In the genomic region with DNA sequence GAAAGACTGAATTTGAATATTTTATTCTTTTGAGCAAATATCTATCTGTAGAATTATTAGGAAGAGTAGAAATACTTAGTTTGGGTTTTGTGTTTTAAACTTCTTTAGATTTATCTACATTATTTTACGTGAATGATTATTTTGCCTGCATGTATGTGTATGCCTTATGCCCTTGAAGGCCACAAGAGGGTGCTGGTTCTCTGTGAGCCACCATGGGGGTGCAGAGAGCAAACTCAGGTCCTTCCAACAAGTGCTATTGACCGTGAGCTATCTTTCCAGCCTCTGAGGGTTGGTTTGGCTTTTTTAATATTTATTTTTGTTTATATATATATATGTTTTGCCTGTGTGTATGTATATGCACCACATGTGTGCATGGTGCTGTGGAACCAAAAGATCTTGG, we compare ENCODE assay signal across 8 mouse cellular contexts. TPM values are rescaled to one million over a fixed set of nuclear protein-coding genes. Genes with fewer than 3 reads are reported as not detected.
DNase-seq lines count a peak whose midpoint lies in the region; ATAC-seq and TF ChIP-seq lines count a peak whose summit lies in the region.
"Had no signal": no experiment of that assay in that cellular context is flagged by ENCODE, and none has a peak within 500 bp of the region (broad histone marks: within the 10 kb centered on the region; RNA-seq: fewer than 3 reads in every experiment).

No protein-coding gene starts in this region.

- H3K4me3 ChIP-seq in kidney, adult 2 months (ENCODE audit: insufficient read depth, low read depth, low read length), result no peak overlapping the region
- H3K4me3 ChIP-seq in kidney, embryonic 14.5 days (ENCODE audit: low read length), result no peak overlapping the region
- H3K4me3 ChIP-seq in bone marrow macrophage, adult 2 months (ENCODE audit: insufficient read depth, low read length), result no peak overlapping the region
- no peak overlapping the region for H3K4me3 ChIP-seq in heart, embryonic 12.5 days
- H3K4me3 ChIP-seq: embryonic facial prominence, embryonic 12.5 days had no signal

- H3K4me2 ChIP-seq in kidney, embryonic 14.5 days (replicated peaks; ENCODE audit: low read depth, low read length), result no peak overlapping the region
- no peak overlapping the region for H3K4me2 ChIP-seq in heart, embryonic 12.5 days
- H3K4me2 ChIP-seq: embryonic facial prominence, embryonic 12.5 days had no signal

- 75% methylated on average over 2 of the region's 2 CpGs for WGBS in kidney, adult 2 months
- WGBS in kidney, embryonic 14.5 days, result 86% methylated on average over 2 of the region's 2 CpGs
- WGBS in heart, embryonic 12.5 days, result 87% methylated on average over 2 of the region's 2 CpGs

- no peaks in the 10 kb centered on the region for H3K27me3 ChIP-seq in kidney, adult 2 months (replicated peaks; ENCODE audit: control insufficient read depth, insufficient read depth, low read length)
- no peaks in the 10 kb centered on the region for H3K27me3 ChIP-seq in kidney, embryonic 14.5 days (ENCODE audit: control insufficient read depth, insufficient read depth, low read length)
- no peaks in the 10 kb centered on the region for H3K27me3 ChIP-seq in heart, embryonic 12.5 days (replicated peaks)
- H3K27me3 ChIP-seq: embryonic facial prominence, embryonic 12.5 days had no signal

- no peaks in the 10 kb centered on the region for H3K4me1 ChIP-seq in kidney, adult 2 months (ENCODE audit: control insufficient read depth, insufficient read depth, low read length)
- H3K4me1 ChIP-seq in kidney, embryonic 14.5 days (ENCODE audit: control insufficient read depth, insufficient read depth, low read length), result no peaks in the 10 kb centered on the region
- H3K4me1 ChIP-seq in bone marrow macrophage, adult 2 months (ENCODE audit: control insufficient read depth, insufficient read depth, low read length), result no peaks in the 10 kb centered on the region
- peaks cover 4% of the 10 kb centered on the region; the same call in 1 of the 2 replicates for H3K4me1 ChIP-seq in heart, embryonic 12.5 days (replicated peaks)
- H3K4me1 ChIP-seq: embryonic facial prominence, embryonic 12.5 days had no signal

- H3K27ac ChIP-seq in kidney, adult 2 months (ENCODE audit: insufficient read depth, low read depth, low read length), result no peak overlapping the region
- no peak overlapping the region for H3K27ac ChIP-seq in kidney, embryonic 14.5 days (ENCODE audit: low read depth, low read length)
- no peak overlapping the region for H3K27ac ChIP-seq in bone marrow macrophage, adult 2 months (ENCODE audit: insufficient read depth, low read depth, low read length)
- H3K27ac ChIP-seq in heart, embryonic 12.5 days (ENCODE audit: poor library complexity, severe bottlenecking), result no peak overlapping the region
- H3K27ac ChIP-seq: embryonic facial prominence, embryonic 12.5 days had no signal

- H3K9me3 ChIP-seq in kidney, embryonic 14.5 days (ENCODE audit: control insufficient read depth, low read length), result no peaks in the 10 kb centered on the region
- no peaks in the 10 kb centered on the region for H3K9me3 ChIP-seq in heart, embryonic 12.5 days (replicated peaks)
- H3K9me3 ChIP-seq: embryonic facial prominence, embryonic 12.5 days had no signal

- peak; percentile 66 for TF ChIP-seq CTCF in kidney, adult 2 months (conservative IDR thresholded peaks at IDR 0.05; ENCODE audit: insufficient read depth, insufficient read length, low read depth, low read length)
- peak; percentile 32; the same call in 1 of the 2 replicates for TF ChIP-seq CTCF in bone marrow macrophage, adult 2 months (IDR thresholded peaks at IDR 0.05; ENCODE audit: low read depth, low read length)

- no peak overlapping the region for H3K9ac ChIP-seq in kidney, embryonic 14.5 days (ENCODE audit: low read depth, low read length)
- H3K9ac ChIP-seq in heart, embryonic 12.5 days, result no peak overlapping the region
- H3K9ac ChIP-seq: embryonic facial prominence, embryonic 12.5 days had no signal

- DNase-seq in kidney, adult 2 months, result peak; percentile 25
- peak; percentile 15 for DNase-seq in MEL-GATA-1-ER (ENCODE audit: extremely low read depth, low read depth)
- peak; percentile 21 for DNase-seq in kidney, postnatal 14 days
- peak; percentile 27 for DNase-seq in thymus, postnatal 14 days

- H3K36me3 ChIP-seq in kidney, adult 2 months (ENCODE audit: control insufficient read depth, insufficient read depth, low read length), result peaks cover 15% of the 10 kb centered on the region
- H3K36me3 ChIP-seq in kidney, embryonic 14.5 days (ENCODE audit: control insufficient read depth, insufficient read depth, low read length), result peaks cover 83% of the 10 kb centered on the region
- H3K36me3 ChIP-seq in heart, embryonic 12.5 days, result peaks cover 68% of the 10 kb centered on the region

- ATAC-seq in kidney, embryonic 14.5 days (ENCODE audit: low FRiP score, low TSS enrichment), result no peak
- ATAC-seq in heart, embryonic 12.5 days (ENCODE audit: insufficient number of reproducible peaks, low FRiP score), result no peak

- no peak for TF ChIP-seq POLR2A in kidney, adult 2 months (IDR thresholded peaks at IDR 0.05; ENCODE audit: low read depth, low read length)
- no peak for TF ChIP-seq POLR2A in bone marrow macrophage, adult 2 months (IDR thresholded peaks at IDR 0.05; ENCODE audit: borderline replicate concordance, low read depth, low read length)

RNA-seq across cellular contexts. Expression of a gene that starts 28.9 kb away (rescaled TPM):
- polyA plus RNA-seq in kidney, adult 2 months (2012; rRNA removed), result 327 and 373 TPM in 2 replicates
- polyA plus RNA-seq in kidney, embryonic 14.5 days (2014; fragmentation: Nextera tagmentation; extraction: Ambion mirVana), result 431 and 544 TPM in 2 replicates
- polyA plus RNA-seq in bone marrow macrophage, adult 2 months (2012; ENCODE audit: insufficient read depth, insufficient read length, missing spikeins), result 241 and 280 TPM in 2 replicates
- polyA plus RNA-seq in heart, embryonic 12.5 days (2016; fragmentation: Nextera tagmentation; extraction: Ambion mirVana), result 341 and 361 TPM in 2 replicates
